ENCODE assay signal across 8 mouse cellular contexts in genomic region chr9:71486127-71486526, GRCm38 (mm10). TPM values are rescaled to one million over a fixed set of nuclear protein-coding genes. Genes with fewer than 3 reads are reported as not detected.
DNase-seq lines count a peak whose midpoint lies in the region; ATAC-seq and TF ChIP-seq lines count a peak whose summit lies in the region.

No protein-coding gene starts in this region.

- no peaks in the 10 kb centered on the region for H3K9me3 ChIP-seq in heart, embryonic 13.5 days
- peaks cover 10% of the 10 kb centered on the region; the same call in 1 of the 2 replicates for H3K9me3 ChIP-seq in ES-Bruce4 (replicated peaks; ENCODE audit: control insufficient read depth, insufficient read depth, low read length, poor library complexity, severe bottlenecking)
- no peaks in the 10 kb centered on the region for H3K9me3 ChIP-seq in forebrain, embryonic 16.5 days (ENCODE audit: control insufficient read depth, low read length)
- no peaks in the 10 kb centered on the region for H3K9me3 ChIP-seq in liver, embryonic 16.5 days (replicated peaks; ENCODE audit: control insufficient read depth, low read length)

- TF ChIP-seq EP300 in ES-Bruce4 (IDR thresholded peaks at IDR 0.05; ENCODE audit: insufficient read depth, low read depth, low read length) = no peak

- no peak for TF ChIP-seq CTCF in ES-Bruce4 (IDR thresholded peaks at IDR 0.05; ENCODE audit: low read depth, low read length)

- intact Hi-C loops in heart, postnatal 36 days (cut with DNase I) = loop anchor here (10.0 kb wide), 1 partner anchor 981 kb away; the partner anchor contains the start of gene Rnf111

- H3K36me3 ChIP-seq in heart, embryonic 13.5 days = peaks cover 29% of the 10 kb centered on the region
- H3K36me3 ChIP-seq in ES-Bruce4 (ENCODE audit: control insufficient read depth, insufficient read depth, low read length, poor library complexity, severe bottlenecking) = peaks cover 29% of the 10 kb centered on the region
- H3K36me3 ChIP-seq in forebrain, embryonic 16.5 days (ENCODE audit: control insufficient read depth, insufficient read depth) = peaks cover 21% of the 10 kb centered on the region
- H3K36me3 ChIP-seq in liver, embryonic 16.5 days (ENCODE audit: control insufficient read depth, insufficient read depth) = peaks cover 22% of the 10 kb centered on the region

- H3K4me3 ChIP-seq in heart, embryonic 13.5 days = peak overlapping the region; percentile 100
- H3K4me3 ChIP-seq in ES-Bruce4 (ENCODE audit: low read depth, low read length) = no peak overlapping the region
- peak overlapping the region; percentile 90 for H3K4me3 ChIP-seq in forebrain, embryonic 16.5 days (replicated peaks; ENCODE audit: low read length)
- peak overlapping the region; percentile 98 for H3K4me3 ChIP-seq in liver, embryonic 16.5 days (ENCODE audit: low read depth, low read length)

- peak overlapping the region; percentile 100; the same call in 1 of the 2 replicates for H3K9ac ChIP-seq in heart, embryonic 13.5 days
- H3K9ac ChIP-seq in ES-Bruce4 (ENCODE audit: low read depth, poor library complexity, severe bottlenecking) = peak overlapping the region; percentile 99; the same call in 1 of the 2 replicates
- 0 out of 2 replicates have a peak overlapping the region, but pooled peaks have one; percentile 41 for H3K9ac ChIP-seq in forebrain, embryonic 16.5 days (replicated peaks; ENCODE audit: low read depth, low read length)
- H3K9ac ChIP-seq in liver, embryonic 16.5 days (ENCODE audit: low read depth, low read length) = peak overlapping the region; percentile 94; the same call in 1 of the 2 replicates

- TF ChIP-seq POLR2A in ES-Bruce4 (IDR thresholded peaks at IDR 0.05; ENCODE audit: insufficient read depth, low read length) = no peak

- no peak for DNase-seq in heart, postnatal 36 days
- no peak for DNase-seq in urinary bladder, postnatal 25 days (ENCODE audit: low spot score)
- no peak for DNase-seq in right cerebral cortex, postnatal 25 days
- DNase-seq in layer of hippocampus, postnatal 36 days = no peak

- H3K27ac ChIP-seq in heart, embryonic 13.5 days (replicated peaks) = peak overlapping the region; percentile 99
- no peak overlapping the region for H3K27ac ChIP-seq in ES-Bruce4 (ENCODE audit: insufficient read depth, low read length)
- H3K27ac ChIP-seq in forebrain, embryonic 16.5 days (ENCODE audit: low read length) = no peak overlapping the region; the same call in 1 of the 2 replicates
- no peak overlapping the region for H3K27ac ChIP-seq in liver, embryonic 16.5 days (ENCODE audit: low read length)

- no peaks in the 10 kb centered on the region for H3K27me3 ChIP-seq in heart, embryonic 13.5 days (replicated peaks)
- H3K27me3 ChIP-seq in ES-Bruce4 (ENCODE audit: control insufficient read depth, insufficient read depth, low read length, poor library complexity, severe bottlenecking) = no peaks in the 10 kb centered on the region
- 0 out of 2 replicates have a peak, but pooled peaks cover 3% of the 10 kb centered on the region for H3K27me3 ChIP-seq in forebrain, embryonic 16.5 days (replicated peaks; ENCODE audit: control insufficient read depth, insufficient read depth, low read length)
- H3K27me3 ChIP-seq in liver, embryonic 16.5 days (ENCODE audit: control insufficient read depth, insufficient read depth, low read depth, low read length) = no peaks in the 10 kb centered on the region; the same call in 1 of the 2 replicates

- 43% methylated on average over 7 of the region's 7 CpGs for WGBS in heart, embryonic 13.5 days
- 44% methylated on average over 7 of the region's 7 CpGs for WGBS in forebrain, embryonic 16.5 days
- 41% methylated on average over 7 of the region's 7 CpGs for WGBS in liver, embryonic 16.5 days (ENCODE audit: insufficient replicate concordance)

- H3K4me2 ChIP-seq in heart, embryonic 13.5 days = peak overlapping the region; percentile 73
- H3K4me2 ChIP-seq in forebrain, embryonic 16.5 days (ENCODE audit: low read length) = peak overlapping the region; percentile 47
- peak overlapping the region; percentile 77 for H3K4me2 ChIP-seq in liver, embryonic 16.5 days (ENCODE audit: low read depth, low read length)

- peaks cover 29% of the 10 kb centered on the region for H3K4me1 ChIP-seq in heart, embryonic 13.5 days
- H3K4me1 ChIP-seq in ES-Bruce4 (ENCODE audit: control insufficient read depth, insufficient read depth, low read length) = no peaks in the 10 kb centered on the region
- H3K4me1 ChIP-seq in forebrain, embryonic 16.5 days (replicated peaks; ENCODE audit: control insufficient read depth, insufficient read depth, low read length) = peaks cover 7% of the 10 kb centered on the region
- peaks cover 2% of the 10 kb centered on the region for H3K4me1 ChIP-seq in liver, embryonic 16.5 days (ENCODE audit: control insufficient read depth, low read depth, low read length)

- no peak for ATAC-seq in heart, embryonic 13.5 days (ENCODE audit: extremely low read depth, insufficient number of reproducible peaks, low FRiP score, low TSS enrichment)
- peak; percentile 23 for ATAC-seq in forebrain, embryonic 16.5 days
- no peak for ATAC-seq in liver, embryonic 16.5 days (ENCODE audit: low read depth)

RNA-seq across cellular contexts. Expression of gene Polr2m, which starts 0.4 kb away (rescaled TPM):
- 356 and 358 TPM in 2 replicates for polyA plus RNA-seq in heart, embryonic 13.5 days (2015; fragmentation: Nextera tagmentation; extraction: Ambion mirVana)
- 100 to 1,000 TPM; 291 to 316 TPM for total RNA-seq in heart, postnatal 36 days (2021)
- polyA plus RNA-seq in ES-Bruce4 (2011; ENCODE audit: insufficient read depth, insufficient read length, low read depth, missing spikeins) = 200 and 203 TPM in 2 replicates
- 301 and 317 TPM in 2 replicates for polyA plus RNA-seq in forebrain, embryonic 16.5 days (2015; fragmentation: Nextera tagmentation; extraction: Ambion mirVana)
- polyA plus RNA-seq in liver, embryonic 16.5 days (2015; fragmentation: Nextera tagmentation; extraction: Ambion mirVana) = 96.5 and 97.6 TPM in 2 replicates
- 100 to 1,000 TPM; 154 to 185 TPM for total RNA-seq in layer of hippocampus, postnatal 36 days (2021)

Comparison
In these comparisons a context has a peak if more than half of its experiments do, and no peak if none do; other contexts are left out.
1. H3K9ac ChIP-seq: peak in every context shown above with its lines; median percentile 100 in heart, embryonic 13.5 days; 99 in ES-Bruce4; 94 in liver, embryonic 16.5 days; 41 in forebrain, embryonic 16.5 days.